Mouse (Mus musculus) C2C12 (cell line): ENCODE results near the gene Stk38. TPM values are rescaled to one million over a fixed set of nuclear protein-coding genes. Genes with fewer than 3 reads are reported as not detected.

Experiments
- H3K27me3 ChIP-seq: one replicate; pipeline ENCODE4 v1.6.1; 2011; ENCODE audit not compliant: control insufficient read depth, insufficient read depth, insufficient read length
- H3K36me3 ChIP-seq: one replicate; pipeline ENCODE4 v1.6.1; 2011; ENCODE audit not compliant: control insufficient read depth, insufficient read depth
- H3K4me3 ChIP-seq: one replicate; pipeline ENCODE4 v1.5.1; 2011; ENCODE audit warnings: mild to moderate bottlenecking, control low read depth; ENCODE audit not compliant: poor library complexity, insufficient read depth, severe bottlenecking
- H3K79me2 ChIP-seq: one replicate; pipeline ENCODE4 v1.6.1; 2011; ENCODE audit not compliant: control insufficient read depth, insufficient read depth
- H3K79me3 ChIP-seq: one replicate; pipeline ENCODE4 v1.6.1; 2011; ENCODE audit warnings: low read depth, control low read depth
- H3ac ChIP-seq: one replicate; pipeline ENCODE3; 2011; ENCODE audit warnings: low read depth; ENCODE audit not compliant: control insufficient read depth, insufficient read length
- CEBPB ChIP-seq: IDR thresholded peaks from one replicate; pipeline ENCODE4 v1.6.1; 2011; ENCODE audit warnings: low read depth, mild to moderate bottlenecking, control low read depth, moderate library complexity
- CTCF ChIP-seq: IDR thresholded peaks from one replicate; pipeline ENCODE4 v1.5.1; 2011; ENCODE audit not compliant: control insufficient read depth, insufficient read depth, insufficient read length
- FOSL1 ChIP-seq: IDR thresholded peaks from one replicate; pipeline ENCODE4 v1.8.0; 2011; ENCODE audit warnings: mild to moderate bottlenecking, low read length; ENCODE audit not compliant: poor library complexity, insufficient read depth, severe bottlenecking
- MAX ChIP-seq: IDR thresholded peaks from one replicate; pipeline ENCODE4 v1.6.1; 2011; ENCODE audit warnings: mild to moderate bottlenecking, control low read depth
- MYOD1 ChIP-seq: IDR thresholded peaks from one replicate; pipeline ENCODE4 v1.6.1; 2011; ENCODE audit warnings: low read depth; ENCODE audit not compliant: control insufficient read depth, insufficient read length
- MYOG ChIP-seq: IDR thresholded peaks from one replicate; pipeline ENCODE4 v1.6.1; 2011; ENCODE audit not compliant: control insufficient read depth, insufficient read length; ENCODE audit errors: extremely low read depth
- USF1 ChIP-seq: IDR thresholded peaks from one replicate; pipeline ENCODE4 v1.6.1; 2011; ENCODE audit warnings: low read depth, mild to moderate bottlenecking, control low read depth, moderate library complexity
- polyA plus RNA-seq: library from polyadenylated mRNA; unstranded; fragments of >200 nt; fragmentation: generic; extraction: Trizol; gene quantifications from one replicate; pipeline ENCODE4 v1.2.1, GENCODE M21; 2012; ENCODE audit warnings: missing spikeins

Gene Stk38
- polyA plus RNA-seq, 1 experiment, result 19.2 TPM

- Histone ChIP-seq H3K79me3 (no peaks in the 10 kb centered on the region), H3ac (no peak overlapping the region), H3K36me3 (no peaks in the 10 kb centered on the region), H3K27me3 (no peaks in the 10 kb centered on the region), H3K4me3 (no peak overlapping the region), H3K79me2 (no peaks in the 10 kb centered on the region)
- no peak for TF ChIP-seq USF1
- no peak for TF ChIP-seq FOSL1
- no peak for TF ChIP-seq CTCF
- TF ChIP-seq MAX, result no peak
- no peak for TF ChIP-seq CEBPB
- no peak for TF ChIP-seq MYOG
- TF ChIP-seq MYOD1, result no peak
Measured at GRCm38 (mm10) chr17:28932274-28932673, 75.5 kb downstream of the Stk38 start.

- Histone ChIP-seq H3K79me3 (no peaks in the 10 kb centered on the region), H3ac (no peak overlapping the region), H3K36me3 (no peaks in the 10 kb centered on the region), H3K4me3 (no peak overlapping the region), H3K27me3 (no peaks in the 10 kb centered on the region), H3K79me2 (no peaks in the 10 kb centered on the region)
- TF ChIP-seq CEBPB (no peak), MAX (no peak), MYOG (no peak), USF1 (no peak)
Measured at GRCm38 (mm10) chr17:28931436-28932211, 76.2 kb downstream of the Stk38 start.

- H3K4me3 ChIP-seq, result no peak overlapping the region
- H3K79me2 ChIP-seq, result no peaks in the 10 kb centered on the region
- H3K79me3 ChIP-seq, result no peaks in the 10 kb centered on the region
- peak; percentile 2 for TF ChIP-seq CTCF
- no peak for TF ChIP-seq CEBPB
- no peaks in the 10 kb centered on the region for H3K27me3 ChIP-seq
- no peaks in the 10 kb centered on the region for H3K36me3 ChIP-seq
- no peak overlapping the region for H3ac ChIP-seq
Measured at GRCm38 (mm10) chr17:28930392-28931074, 77.3 kb downstream of the Stk38 start.

GRCm38 (mm10) chr17:28929369-28929768, 78.4 kb downstream of the Stk38 start:
- Histone ChIP-seq H3K79me3 (no peaks in the 10 kb centered on the region), H3K36me3 (no peaks in the 10 kb centered on the region), H3K4me3 (no peak overlapping the region), H3ac (no peak overlapping the region), H3K79me2 (no peaks in the 10 kb centered on the region), H3K27me3 (no peaks in the 10 kb centered on the region)
- no peak for TF ChIP-seq MYOD1
- no peak for TF ChIP-seq FOSL1
- no peak for TF ChIP-seq USF1
- no peak for TF ChIP-seq CEBPB
- no peak for TF ChIP-seq MAX

GRCm38 (mm10) chr17:28928004-28928403, 79.8 kb downstream of the Stk38 start:
- TF ChIP-seq CEBPB (no peak), CTCF (no peak), MYOD1 (no peak), MYOG (no peak), MAX (no peak), FOSL1 (no peak), USF1 (no peak)
- H3K36me3 ChIP-seq, result no peaks in the 10 kb centered on the region

More at GRCm38 (mm10) chr17:28928004-28928403, 79.8 kb downstream of the Stk38 start:
- H3K4me3 ChIP-seq, result no peak overlapping the region
- H3K79me2 ChIP-seq, result no peaks in the 10 kb centered on the region
- H3K27me3 ChIP-seq, result no peaks in the 10 kb centered on the region
- H3K79me3 ChIP-seq, result no peaks in the 10 kb centered on the region
- no peak overlapping the region for H3ac ChIP-seq
